Mouse (Mus musculus): ENCODE measurements around the gene Pvalb. TPM values are rescaled to one million over a fixed set of nuclear protein-coding genes. Genes with fewer than 3 reads are reported as not detected.

Pvalb gene
- total RNA-seq (2021), result under 1 TPM; 0.76 to 0.95 TPM

GRCm38 (mm10) chr15:78206312-78206711 is at the start of gene Pvalb:
Gene Pvalb, minus strand, starts transcription at chr15:78206400.
- no peak for DNase-seq

DNA sequence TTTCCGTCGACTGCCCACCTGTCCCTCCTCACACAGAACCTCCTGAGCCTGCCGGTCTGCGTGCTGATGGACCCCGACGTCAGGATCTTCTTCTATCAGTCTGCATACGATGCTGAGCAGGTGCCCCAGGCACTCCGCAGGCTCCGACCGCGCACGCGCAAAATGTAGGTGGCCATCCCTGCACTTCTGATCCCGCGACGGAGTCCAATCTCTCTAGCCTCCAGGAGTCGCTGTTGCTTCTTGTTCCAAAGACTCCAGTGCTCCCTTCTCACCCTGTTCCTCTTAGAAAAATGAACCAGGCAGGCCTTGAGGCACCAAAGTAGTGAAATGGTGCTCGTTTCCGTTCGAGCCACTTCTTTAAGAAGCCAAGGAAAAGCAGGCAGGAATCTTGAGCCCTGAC is 48.6 kb upstream of the Pvalb start:
- DNase-seq, result peak; percentile 69

GRCm38 (mm10) chr15:78248410-78248809 is 42.2 kb upstream of the Pvalb start:
- no peak for DNase-seq

- DNase-seq, result no peak
Measured at GRCm38 (mm10) chr15:78247659-78248058, 41.5 kb upstream of the Pvalb start.

DNA sequence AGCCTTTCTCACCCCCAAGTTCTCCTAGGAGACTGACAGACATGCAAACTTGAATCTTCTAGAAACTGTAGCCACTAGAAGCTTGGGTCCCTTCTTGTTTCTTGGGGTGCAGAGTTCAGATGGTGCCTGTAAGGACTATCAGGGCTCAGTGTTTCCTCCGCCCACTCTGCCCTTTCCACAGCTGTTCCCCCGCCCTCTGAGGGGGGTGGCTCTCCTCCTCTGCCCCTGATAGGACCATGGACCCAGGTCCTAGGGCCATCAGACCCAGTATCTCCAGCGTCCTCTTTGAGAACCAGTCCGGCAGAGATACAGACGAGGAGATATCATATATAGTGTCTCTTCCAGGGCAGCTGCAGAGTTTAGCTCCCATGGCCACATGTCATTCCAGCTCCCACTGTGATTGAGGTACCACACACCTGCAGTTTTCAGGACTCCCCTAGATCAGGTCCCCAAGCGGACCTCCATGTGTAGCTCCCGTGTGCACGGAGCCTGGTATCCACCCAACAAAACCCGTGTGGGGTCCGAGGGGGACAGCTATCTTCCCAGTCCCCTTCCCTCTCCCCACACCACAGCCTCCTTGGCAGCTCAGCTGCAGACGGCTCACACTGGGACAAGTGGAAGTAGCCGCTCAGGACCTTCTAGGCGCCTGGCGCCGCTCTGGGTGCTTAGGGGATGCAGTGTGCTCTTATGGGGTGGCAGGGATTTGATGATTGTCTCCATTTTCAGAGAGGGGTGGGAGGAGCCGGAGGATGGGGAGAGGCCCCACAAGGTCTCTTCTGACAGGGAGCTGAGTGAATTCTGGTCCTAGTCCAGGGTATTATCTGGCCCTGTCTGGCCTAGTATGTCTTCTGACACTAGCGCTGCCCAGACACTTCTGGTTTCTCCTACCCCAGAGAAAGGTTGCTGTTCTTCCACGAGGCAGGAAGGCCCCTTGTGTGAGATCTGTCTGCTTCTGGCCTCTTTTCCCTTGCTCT is 40.2 kb upstream of the Pvalb start:
- no peak for DNase-seq

GRCm38 (mm10) chr15:78244695-78245492 is 38.7 kb upstream of the Pvalb start, which contains the start of gene Ncf4:
Gene Ncf4, plus strand, starts transcription at chr15:78244801.
- DNase-seq, result peak; percentile 21

DNA sequence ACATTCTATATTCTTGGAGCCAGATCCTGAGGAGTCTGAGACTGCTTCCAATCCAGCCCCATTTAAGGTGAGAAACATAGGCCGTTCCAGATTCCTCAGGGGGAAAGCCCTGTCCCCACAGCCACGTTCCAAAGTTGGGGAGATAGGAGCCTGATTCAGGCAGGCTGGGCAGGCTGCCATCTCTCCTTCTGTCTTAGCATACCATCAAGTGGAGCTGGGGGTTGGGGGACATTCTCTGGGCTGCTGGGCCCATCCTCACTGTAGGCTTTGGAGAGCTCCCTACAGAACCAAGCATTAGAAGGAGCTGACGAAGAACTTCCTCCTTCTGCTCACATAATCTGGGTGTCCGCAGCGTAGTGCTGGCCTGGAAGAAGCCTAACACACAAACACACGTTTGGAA is 37.6 kb upstream of the Pvalb start:
- peak; percentile 51 for DNase-seq

- DNase-seq, result no peak
Measured at GRCm38 (mm10) chr15:78243061-78243460, 36.9 kb upstream of the Pvalb start.

- no peak for DNase-seq
Measured at GRCm38 (mm10) chr15:78241335-78241734, 35.1 kb upstream of the Pvalb start.

DNA sequence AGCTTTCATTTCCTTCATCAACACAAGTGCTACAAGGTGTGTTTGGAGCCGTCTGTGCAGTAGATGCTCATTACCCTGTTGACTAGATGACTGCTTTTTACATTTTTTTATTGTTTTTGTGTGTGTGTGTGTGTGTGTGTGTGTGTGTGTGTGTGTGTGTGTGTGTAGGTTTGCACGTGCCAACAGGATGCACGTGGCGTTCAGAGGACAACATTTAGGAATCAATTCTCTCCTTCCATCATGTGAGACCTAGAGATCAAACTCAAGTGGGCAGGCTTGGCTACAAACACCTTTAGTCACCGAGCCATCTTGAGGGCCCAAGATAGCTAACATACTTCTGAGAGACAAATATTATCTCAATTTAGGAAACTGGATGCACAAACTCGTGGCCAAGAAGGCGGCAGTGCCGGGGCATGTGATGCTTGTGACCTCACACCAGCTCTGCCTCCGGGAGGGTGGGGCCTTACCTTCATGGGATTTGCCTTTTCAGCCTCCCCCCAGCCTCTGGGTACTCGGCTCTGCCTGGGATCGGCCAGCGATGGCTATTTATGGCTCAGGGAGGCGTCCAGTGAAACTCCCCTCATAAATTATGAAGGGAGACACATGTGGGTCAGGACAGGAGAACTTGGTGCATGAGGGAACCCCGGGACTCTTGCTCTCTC is 33.9 kb upstream of the Pvalb start:
- DNase-seq, result no peak

- DNase-seq, result peak; percentile 74
Measured at GRCm38 (mm10) chr15:78239453-78239852, 33.3 kb upstream of the Pvalb start.

DNA sequence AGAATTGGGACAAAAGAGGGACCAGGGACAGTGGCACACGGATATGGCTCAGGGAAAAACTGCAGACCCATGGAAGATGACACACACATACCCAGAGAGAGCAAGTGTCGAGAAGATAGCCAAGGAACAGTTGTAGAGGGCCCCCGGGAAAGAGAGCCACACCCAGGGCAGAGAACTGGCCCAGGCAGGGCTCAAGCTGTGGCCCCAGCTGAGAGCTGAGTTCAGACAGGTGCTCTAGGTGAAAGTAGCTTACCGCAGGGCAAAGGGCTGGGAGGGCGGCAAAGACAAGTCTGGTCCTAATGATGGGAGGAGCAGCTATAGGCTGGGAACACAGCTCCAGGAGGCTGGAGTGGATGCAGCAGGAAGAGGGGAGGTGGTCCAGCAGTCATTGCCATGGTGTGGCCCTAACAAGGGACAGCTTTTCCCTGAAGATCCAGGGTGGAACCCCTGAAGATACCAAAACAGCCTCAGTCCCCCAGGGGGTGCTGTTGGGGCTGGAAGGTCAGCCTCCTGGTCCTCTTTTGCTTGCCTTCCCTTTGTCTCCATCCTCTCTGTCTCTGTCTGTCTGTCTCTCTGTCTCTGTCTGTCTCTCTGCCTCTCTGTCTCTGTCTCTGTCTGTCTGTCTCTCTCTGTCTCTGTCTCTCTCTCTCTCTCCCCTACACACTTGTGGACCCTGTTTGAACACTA is 28.8 kb upstream of the Pvalb start:
- no peak for DNase-seq

DNA sequence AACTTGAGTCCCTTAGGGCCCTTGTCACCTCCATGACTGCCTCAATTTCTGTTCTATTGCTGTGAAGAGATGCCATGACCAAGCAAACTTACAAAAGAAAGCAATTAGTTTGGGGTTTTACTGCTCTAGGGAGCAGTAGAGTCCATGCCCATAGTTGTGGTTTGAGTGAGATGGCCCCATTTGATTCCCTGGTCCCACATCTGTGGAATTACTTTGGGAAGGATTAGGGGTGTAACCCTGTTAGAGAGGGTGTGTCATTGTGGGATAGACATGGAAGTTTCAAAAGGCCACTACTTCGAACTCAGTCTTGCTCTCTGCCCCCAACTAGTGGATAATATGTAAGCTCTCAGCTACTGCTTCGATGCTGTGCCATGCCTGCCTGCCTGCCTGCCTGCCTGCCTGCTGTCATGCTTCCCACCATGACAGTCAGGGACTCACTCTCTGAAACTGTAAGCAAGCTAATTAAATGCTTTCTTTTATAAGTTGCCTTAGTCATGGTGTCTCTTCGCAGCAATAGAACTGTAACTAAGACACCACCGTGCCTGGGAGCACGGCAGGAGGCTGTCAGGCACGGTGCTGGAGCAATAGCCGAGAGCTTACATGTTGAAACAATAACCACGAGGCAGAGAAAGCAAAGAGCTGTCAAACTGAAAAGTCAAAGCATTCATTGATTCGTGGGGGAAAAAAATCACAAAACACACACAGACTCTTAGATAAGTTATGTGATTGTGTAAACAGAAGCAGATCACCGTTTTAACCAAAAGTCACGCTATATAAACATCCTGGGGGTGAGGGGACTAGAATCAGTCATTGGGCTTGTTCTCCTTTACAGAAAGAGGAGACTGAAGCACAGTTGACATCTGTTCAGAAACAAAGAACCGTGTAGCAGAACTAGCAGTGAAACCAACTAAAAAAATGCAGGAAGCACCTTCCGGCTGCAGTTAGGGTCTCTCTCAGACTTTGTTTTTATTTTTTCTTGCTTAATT is 25.4 kb upstream of the Pvalb start:
- DNase-seq, result no peak

DNA sequence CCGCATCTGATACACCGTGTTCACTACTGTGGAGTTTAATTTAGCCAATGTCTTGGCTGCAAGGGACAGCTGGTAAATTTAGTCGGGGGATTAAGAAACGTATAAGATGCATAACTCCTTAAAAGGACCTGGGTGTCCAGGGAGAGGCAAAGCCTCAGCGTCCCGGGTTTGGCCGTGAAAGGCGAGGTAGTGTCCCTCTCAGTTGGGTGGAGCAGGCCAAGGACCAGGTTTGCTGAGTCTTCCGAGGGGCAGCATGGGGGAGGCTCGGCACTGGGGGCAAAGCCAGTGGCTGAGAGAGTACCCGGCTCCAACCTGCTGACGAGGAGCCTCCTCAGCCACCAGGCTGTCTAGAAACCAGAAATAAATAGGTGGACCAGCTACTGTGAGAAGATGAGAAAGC is 21.6 kb upstream of the Pvalb start:
- DNase-seq, result no peak

DNA sequence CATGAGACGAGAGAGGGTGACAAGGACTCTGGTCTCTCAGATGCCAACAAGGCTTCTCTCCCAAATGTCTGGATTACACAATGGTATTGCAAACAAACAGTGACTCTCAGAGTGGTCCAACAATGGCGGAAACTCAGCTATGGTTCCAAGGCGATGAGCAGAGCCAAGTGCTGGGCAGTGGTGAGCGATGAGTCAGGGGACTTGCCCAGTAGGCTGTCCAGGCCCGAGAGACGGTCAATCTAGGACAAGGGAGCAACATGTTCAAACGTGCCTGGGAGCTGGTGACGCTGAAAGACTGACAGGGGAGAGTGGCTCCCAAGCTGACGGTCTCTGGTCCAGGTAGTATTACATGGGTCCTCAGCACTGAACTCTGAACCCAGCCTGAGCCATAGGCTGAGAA is 9.1 kb upstream of the Pvalb start:
- DNase-seq, result no peak

DNA sequence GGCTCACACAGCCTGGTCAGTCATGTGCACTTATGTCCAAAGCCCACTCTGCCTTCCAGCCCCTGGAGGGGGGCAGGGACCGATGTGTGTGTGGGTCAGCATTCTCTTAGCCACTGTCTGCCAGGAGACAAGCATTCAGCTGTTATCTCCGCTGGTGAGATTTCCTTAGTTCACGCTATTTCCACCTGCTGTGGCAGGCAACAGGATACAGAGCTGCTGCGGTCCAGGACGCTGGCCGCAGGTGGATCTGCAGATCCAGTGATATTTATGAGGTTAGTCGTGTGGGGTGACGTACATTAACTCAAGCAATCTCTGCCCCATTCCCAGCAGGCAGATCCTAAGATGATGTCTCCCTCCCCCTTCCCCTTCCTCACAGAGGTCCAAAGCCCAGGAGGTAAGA is 5.2 kb upstream of the Pvalb start:
- no peak for DNase-seq

DNA sequence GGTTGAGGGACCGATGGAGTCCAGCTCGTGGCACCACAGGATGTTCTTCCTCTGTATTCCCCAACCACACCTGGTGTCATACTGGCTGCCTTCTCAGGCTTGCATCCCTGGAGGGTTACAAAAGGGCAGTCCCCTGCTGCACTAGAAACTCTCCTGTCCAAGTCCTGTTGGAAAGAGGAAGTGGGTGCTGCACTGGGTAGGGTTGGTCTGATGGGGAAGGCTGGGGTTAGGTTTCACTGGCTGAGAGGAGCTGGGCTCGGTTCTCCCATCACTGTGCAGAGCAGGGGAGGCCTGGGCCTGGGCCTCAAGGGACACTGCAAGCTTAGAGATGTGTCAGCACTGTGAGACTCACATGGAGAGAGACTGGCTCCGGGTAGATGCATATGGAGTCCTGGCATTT is 4.0 kb upstream of the Pvalb start:
- no peak for DNase-seq

- peak; percentile 62 for DNase-seq
Measured at GRCm38 (mm10) chr15:78205192-78205591, 1.0 kb downstream of the Pvalb start.

- DNase-seq, result peak; percentile 64
Measured at GRCm38 (mm10) chr15:78204053-78204847, 1.9 kb downstream of the Pvalb start.

Data from heart, postnatal 4 days (tissue).